Mouse (Mus musculus) neural tube, embryonic 14.5 days (tissue): ENCODE data around the gene Odaph. TPM values are rescaled to one million over a fixed set of nuclear protein-coding genes. Genes with fewer than 3 reads are reported as not detected.
A peak's percentile ranks its signal among the peaks of the same experiment; 100 is the strongest.

ENCODE experiments used
- ATAC-seq: fragments of 200-750 bp; cut with Nextera tagmentation; 2 replicates; pipeline ENCODE4 v1.8.0; 2017; ENCODE audit warnings: low read depth, mild to moderate bottlenecking, moderate TSS enrichment, moderate library complexity
- H3K27ac ChIP-seq: fragments of 300-500 bp; sonication (generic); 2 replicates; pipeline ENCODE4 v1.5.1; 2014; ENCODE audit warnings: low read depth, mild to moderate bottlenecking, control low read depth, low read length, moderate library complexity, mixed read lengths
- H3K27me3 ChIP-seq: fragments of 300-500 bp; sonication (generic); 2 replicates; pipeline ENCODE4 v1.6.1; 2014; ENCODE audit warnings: low read length; ENCODE audit not compliant: control insufficient read depth, insufficient read depth
- H3K36me3 ChIP-seq: fragments of 300-500 bp; sonication (generic); 2 replicates; pipeline ENCODE4 v1.6.1; 2014; ENCODE audit warnings: low read length, mixed read lengths; ENCODE audit not compliant: control insufficient read depth, insufficient read depth
- H3K4me1 ChIP-seq: fragments of 300-500 bp; sonication (generic); 2 replicates; pipeline ENCODE4 v1.6.1; 2014; ENCODE audit warnings: low read length; ENCODE audit not compliant: control insufficient read depth, insufficient read depth
- H3K4me2 ChIP-seq: fragments of 300-500 bp; sonication (generic); 2 replicates; pipeline ENCODE4 v1.6.1; 2014; ENCODE audit warnings: mild to moderate bottlenecking, low read depth, low read length, control low read depth
- H3K4me3 ChIP-seq: fragments of 300-500 bp; sonication (generic); 2 replicates; pipeline ENCODE4 v1.5.1; 2014; ENCODE audit warnings: low read depth, low read length, control low read depth, mixed read lengths
- H3K9ac ChIP-seq: fragments of 300-500 bp; sonication (generic); replicated peaks from 2 replicates; pipeline ENCODE4 v1.6.1; 2014; ENCODE audit warnings: low read depth, mild to moderate bottlenecking, control low read depth, low read length, mixed read lengths
- H3K9me3 ChIP-seq: fragments of 300-500 bp; sonication (generic); 2 replicates; pipeline ENCODE4 v1.6.1; 2016; ENCODE audit warnings: low read length; ENCODE audit not compliant: control insufficient read depth
- WGBS: fragments of 180-500 bp; shearing (Covaris S2); extraction: QIAGEN DNeasy Blood & Tissue Kit; methylation state at CpG from one replicate; pipeline ENCODE4 v1.1.7; 2014; 5-methylcytosine and 5-hydroxymethylcytosine counted together
- polyA plus RNA-seq: library from polyadenylated mRNA; unstranded; fragments of >200 nt; fragmentation: Nextera tagmentation; extraction: Ambion mirVana; gene quantifications from 2 replicates; pipeline ENCODE4 v1.2.1, GENCODE M21; 2014

Gene Odaph
- polyA plus RNA-seq, 1 experiment from 2014 or later, result 0.56 TPM

DNA sequence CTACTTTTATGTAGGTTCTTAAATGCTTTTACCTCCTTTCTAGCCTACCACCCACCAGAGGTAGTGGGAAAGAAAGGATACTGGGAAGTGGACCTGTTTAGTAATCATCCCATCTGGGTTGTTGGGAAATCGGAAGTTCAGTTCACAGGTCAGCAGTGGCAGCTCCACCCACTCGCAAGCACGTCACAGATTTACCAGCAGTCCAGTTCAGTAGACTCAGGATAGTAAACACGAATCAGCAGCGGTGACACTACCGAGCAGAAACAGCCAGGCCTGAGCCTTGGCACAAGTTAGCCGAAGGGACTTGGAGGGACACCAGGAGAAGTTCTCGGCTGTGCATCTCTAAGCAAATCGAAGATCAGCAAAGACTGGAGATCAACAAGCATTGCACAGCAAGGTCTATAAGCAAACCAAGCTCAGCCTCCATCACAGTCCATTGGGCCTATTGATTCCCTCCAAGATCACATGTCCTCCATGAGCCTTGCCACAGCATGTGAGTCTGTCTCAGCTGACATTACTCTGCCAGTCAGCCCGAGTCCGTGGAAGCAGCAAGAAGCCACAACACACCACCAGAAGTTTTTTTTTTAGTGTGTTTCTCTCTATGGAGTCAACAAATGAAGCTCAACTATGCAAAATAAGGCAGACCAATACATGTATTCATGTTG is 6.0 kb upstream of the Odaph start:
- H3K4me3 ChIP-seq, result no peak overlapping the region
- no peak overlapping the region for H3K9ac ChIP-seq
- H3K27ac ChIP-seq, result no peak overlapping the region
- no peaks in the 10 kb centered on the region for H3K36me3 ChIP-seq
- H3K4me1 ChIP-seq, result no peaks in the 10 kb centered on the region
- H3K4me2 ChIP-seq, result no peak overlapping the region
- H3K9me3 ChIP-seq, result no peaks in the 10 kb centered on the region
- 96% methylated on average over 11 of the region's 11 CpGs for WGBS
- no peaks in the 10 kb centered on the region for H3K27me3 ChIP-seq
- ATAC-seq, result no peak

- Histone ChIP-seq H3K36me3 (no peaks in the 10 kb centered on the region), H3K9ac (no peak overlapping the region), H3K4me1 (no peaks in the 10 kb centered on the region), H3K4me3 (no peak overlapping the region), H3K27me3 (no peaks in the 10 kb centered on the region), H3K4me2 (no peak overlapping the region), H3K27ac (no peak overlapping the region), H3K9me3 (no peaks in the 10 kb centered on the region)
- no peak for ATAC-seq
- 69% methylated on average over 2 of the region's 2 CpGs for WGBS
Observed at GRCm38 (mm10) chr5:91983490-91983889, 3.8 kb upstream of the Odaph start.

DNA sequence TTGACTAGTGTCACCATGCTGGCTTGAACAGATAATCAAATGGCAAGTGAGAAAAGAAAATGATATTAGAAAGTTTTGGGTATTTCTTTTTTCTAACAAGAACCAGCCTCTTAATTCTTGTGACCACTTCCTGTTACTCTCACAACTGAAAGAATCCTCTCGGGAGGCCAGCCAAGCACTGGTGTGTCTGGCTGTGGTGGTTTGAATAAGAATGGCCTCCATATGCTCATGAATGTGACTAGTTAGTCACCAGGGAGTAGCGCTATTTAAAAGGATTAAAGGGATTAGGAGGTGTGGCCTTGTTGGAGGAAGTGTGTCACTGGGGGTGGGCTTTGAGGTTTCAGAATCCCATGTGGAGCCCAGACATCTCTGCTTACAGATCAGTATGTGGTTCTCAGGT is 1.6 kb upstream of the Odaph start:
- no peaks in the 10 kb centered on the region for H3K36me3 ChIP-seq
- no peak overlapping the region for H3K9ac ChIP-seq
- H3K4me1 ChIP-seq, result no peaks in the 10 kb centered on the region
- 60% methylated on average over 2 of the region's 2 CpGs for WGBS
- H3K27ac ChIP-seq, result no peak overlapping the region
- no peak overlapping the region for H3K4me3 ChIP-seq
- no peaks in the 10 kb centered on the region for H3K27me3 ChIP-seq
- H3K4me2 ChIP-seq, result no peak overlapping the region
- no peaks in the 10 kb centered on the region for H3K9me3 ChIP-seq
- no peak for ATAC-seq

GRCm38 (mm10) chr5:91987799-91988198 is 524 bp downstream of the Odaph start:
- H3K4me3 ChIP-seq, result no peak overlapping the region
- 75% methylated on average over 2 of the region's 2 CpGs for WGBS
- no peaks in the 10 kb centered on the region for H3K27me3 ChIP-seq
- ATAC-seq, result peak; percentile 28; the same call in 1 of the 2 replicates
- H3K36me3 ChIP-seq, result no peaks in the 10 kb centered on the region
- H3K9me3 ChIP-seq, result no peaks in the 10 kb centered on the region
- no peaks in the 10 kb centered on the region for H3K4me1 ChIP-seq
- H3K27ac ChIP-seq, result no peak overlapping the region
- H3K4me2 ChIP-seq, result no peak overlapping the region
- H3K9ac ChIP-seq, result no peak overlapping the region

DNA sequence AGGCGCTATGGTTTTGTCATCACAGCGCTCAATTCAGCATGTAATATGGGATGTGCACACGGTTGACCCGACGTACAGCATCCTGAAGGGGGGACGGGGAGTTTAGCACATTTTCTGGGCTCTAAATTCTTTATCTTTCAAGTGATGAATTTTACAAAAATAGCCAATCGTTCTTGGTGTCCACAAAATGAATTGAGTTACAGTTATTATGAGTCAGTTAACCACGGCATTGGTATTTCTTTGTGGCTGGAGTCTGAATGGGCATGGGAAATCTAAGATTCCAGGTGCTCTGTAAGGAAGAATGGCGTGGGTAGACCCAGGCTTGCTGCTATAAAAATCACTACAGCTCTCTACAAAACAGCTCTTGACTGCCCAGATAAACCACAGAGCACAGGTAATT is 2.0 kb downstream of the Odaph start:
- no peak overlapping the region for H3K4me3 ChIP-seq
- ATAC-seq, result no peak
- no peaks in the 10 kb centered on the region for H3K36me3 ChIP-seq
- no peak overlapping the region for H3K27ac ChIP-seq
- H3K9ac ChIP-seq, result no peak overlapping the region
- no peaks in the 10 kb centered on the region for H3K4me1 ChIP-seq
- H3K27me3 ChIP-seq, result no peaks in the 10 kb centered on the region
- H3K9me3 ChIP-seq, result no peaks in the 10 kb centered on the region
- H3K4me2 ChIP-seq, result no peak overlapping the region
- WGBS, result 71% methylated on average over 9 of the region's 9 CpGs

DNA sequence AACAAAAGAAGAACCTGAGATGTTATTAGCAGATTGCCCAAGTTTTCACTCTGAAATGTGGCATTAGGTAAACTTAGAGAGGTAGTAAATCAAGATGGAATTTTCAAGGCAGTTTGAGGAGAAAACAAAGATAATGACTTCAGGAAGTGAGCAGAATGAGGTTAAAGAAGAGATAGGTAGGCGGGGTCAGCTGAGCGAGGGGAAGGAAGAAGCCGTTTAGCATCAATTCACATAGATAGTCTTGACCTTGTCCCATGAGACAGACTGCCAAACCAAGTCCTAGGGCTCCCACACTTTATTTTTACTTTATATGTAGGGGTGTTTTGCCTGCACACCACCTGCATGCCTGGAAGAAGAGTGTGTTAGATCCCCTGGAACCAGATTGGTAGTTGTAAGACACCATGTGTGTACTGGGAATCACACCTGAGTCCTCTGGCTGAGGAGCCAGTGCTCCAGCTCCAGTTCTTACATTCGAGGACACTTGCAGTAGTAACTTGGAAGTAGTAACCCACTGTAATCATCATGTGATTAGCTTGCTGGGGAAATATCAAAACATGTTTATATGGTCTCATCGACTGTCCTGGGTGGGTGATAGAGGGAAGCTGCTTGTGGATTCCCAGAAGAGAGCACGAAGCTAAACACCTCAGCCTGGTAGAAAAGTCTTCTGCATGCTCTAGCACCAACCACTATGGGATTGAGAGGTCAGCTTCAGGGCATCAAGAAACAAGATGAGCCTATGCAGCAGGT is 4.1 kb downstream of the Odaph start:
- no peaks in the 10 kb centered on the region for H3K36me3 ChIP-seq
- no peak overlapping the region for H3K4me3 ChIP-seq
- no peak overlapping the region for H3K9ac ChIP-seq
- no peak overlapping the region for H3K27ac ChIP-seq
- 76% methylated on average over 6 of the region's 6 CpGs for WGBS
- H3K4me2 ChIP-seq, result no peak overlapping the region
- no peaks in the 10 kb centered on the region for H3K9me3 ChIP-seq
- H3K4me1 ChIP-seq, result no peaks in the 10 kb centered on the region
- H3K27me3 ChIP-seq, result no peaks in the 10 kb centered on the region
- ATAC-seq, result no peak

- no peaks in the 10 kb centered on the region for H3K27me3 ChIP-seq
- no peaks in the 10 kb centered on the region for H3K4me1 ChIP-seq
- WGBS, result 89% methylated on average over 2 of the region's 2 CpGs
- no peak overlapping the region for H3K9ac ChIP-seq
- ATAC-seq, result no peak
- no peaks in the 10 kb centered on the region for H3K36me3 ChIP-seq
- no peak overlapping the region for H3K4me3 ChIP-seq
- no peak overlapping the region for H3K4me2 ChIP-seq
- H3K27ac ChIP-seq, result no peak overlapping the region
- no peaks in the 10 kb centered on the region for H3K9me3 ChIP-seq
Observed at GRCm38 (mm10) chr5:91993061-91993460, 5.8 kb downstream of the Odaph start.

GRCm38 (mm10) chr5:91994546-91994945 is 7.3 kb downstream of the Odaph start:
- Histone ChIP-seq H3K4me2 (no peak overlapping the region), H3K4me1 (no peaks in the 10 kb centered on the region), H3K27ac (no peak overlapping the region), H3K36me3 (no peaks in the 10 kb centered on the region), H3K9me3 (0 out of 2 replicates have a peak, but pooled peaks cover 2% of the 10 kb centered on the region), H3K9ac (no peak overlapping the region), H3K27me3 (no peaks in the 10 kb centered on the region), H3K4me3 (no peak overlapping the region)
- 68% methylated on average over 13 of the region's 13 CpGs for WGBS
- no peak for ATAC-seq

DNA sequence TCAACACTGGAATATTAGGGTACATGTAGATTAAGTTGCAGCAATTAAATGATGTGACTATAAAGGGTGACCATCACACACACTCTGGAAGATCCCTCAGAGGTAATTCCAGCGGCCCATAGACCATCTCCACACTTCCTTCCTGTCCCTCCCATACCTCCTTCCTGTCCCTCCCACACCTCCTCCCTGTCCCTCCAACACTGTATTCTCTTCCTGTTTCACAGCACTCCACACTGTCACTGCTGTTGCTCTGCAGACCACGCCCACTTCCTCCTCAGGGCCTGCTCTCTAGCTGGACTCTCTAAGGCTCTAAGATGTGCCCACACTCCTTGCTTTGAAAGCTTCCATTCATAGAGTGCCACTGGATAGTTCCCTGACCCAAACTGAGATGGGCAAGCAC is 13.5 kb downstream of the Odaph start:
- no peak overlapping the region for H3K27ac ChIP-seq
- no peak for ATAC-seq
- H3K9ac ChIP-seq, result no peak overlapping the region
- no peaks in the 10 kb centered on the region for H3K27me3 ChIP-seq
- WGBS, result 79% methylated on average over 2 of the region's 2 CpGs
- H3K36me3 ChIP-seq, result no peaks in the 10 kb centered on the region
- 0 out of 2 replicates have a peak, but pooled peaks cover 2% of the 10 kb centered on the region for H3K9me3 ChIP-seq
- H3K4me1 ChIP-seq, result no peaks in the 10 kb centered on the region
- H3K4me3 ChIP-seq, result no peak overlapping the region
- H3K4me2 ChIP-seq, result no peak overlapping the region
